Mouse (Mus musculus) gastrocnemius, adult 2 months (tissue): Measurements from ENCODE around the gene Spen. TPM values are rescaled to one million over a fixed set of nuclear protein-coding genes. Genes with fewer than 3 reads are reported as not detected.

Experiments
- DNase-seq: peaks from one replicate; pipeline ENCODE4 v3.0.0; 2022
- H3K27ac ChIP-seq: fragments of 200-600 bp; 2 replicates; pipeline ENCODE4 v1.8.1; 2022; ENCODE audit warnings: mild to moderate bottlenecking
- H3K4me3 ChIP-seq: fragments of 200-600 bp; 2 replicates; pipeline ENCODE4 v1.8.1; 2022; ENCODE audit warnings: mild to moderate bottlenecking, moderate library complexity
- CTCF ChIP-seq: fragments of 200-600 bp; IDR thresholded peaks from 2 replicates; pipeline ENCODE4 v1.8.1; 2022; ENCODE audit warnings: antibody characterized with exemption, mild to moderate bottlenecking, moderate library complexity
- intact Hi-C: fragments of 180-260 bp; cut with DNase I; formaldehyde crosslinking; loops from one replicate; pipeline ENCODE4 v1.15.1; 2025
- total RNA-seq, 2 experiments: library from RNA; stranded (reverse); gene quantifications; 2 replicates each; pipeline ENCODE4 v1.2.3; 2021

Gene Spen
- total RNA-seq, 2 experiments from 2014 or later, result 23.3 to 25.1 TPM

- DNase-seq, result no peak
- no peak overlapping the region for H3K27ac ChIP-seq
- intact Hi-C loops, result no loop called here
- no peak for TF ChIP-seq CTCF
- no peak overlapping the region for H3K4me3 ChIP-seq
Observed at GRCm38 (mm10) chr4:141552484-141552883, 14.1 kb upstream of the Spen start.

- peak overlapping the region; percentile 100 for H3K27ac ChIP-seq
- no peak for DNase-seq
- TF ChIP-seq CTCF, result no peak
- intact Hi-C loops, result no loop called here
- H3K4me3 ChIP-seq, result peak overlapping the region; percentile 100
Observed at GRCm38 (mm10) chr4:141547299-141547698, 8.9 kb upstream of the Spen start.

- peak; percentile 92 for DNase-seq
- TF ChIP-seq CTCF, result no peak
- Histone ChIP-seq H3K4me3 (peak overlapping the region; percentile 100), H3K27ac (peak overlapping the region; percentile 100)
- intact Hi-C loops, result no loop called here
Observed at GRCm38 (mm10) chr4:141546334-141547200, 8.2 kb upstream of the Spen start.

GRCm38 (mm10) chr4:141545743-141546333 lies 7.4 kb upstream of the Spen start:
- peak; percentile 100 for DNase-seq
- intact Hi-C loops, result no loop called here
- H3K4me3 ChIP-seq, result peak overlapping the region; percentile 100
- H3K27ac ChIP-seq, result peak overlapping the region; percentile 100
- TF ChIP-seq CTCF, result no peak

GRCm38 (mm10) chr4:141545071-141545742 lies 6.8 kb upstream of the Spen start:
- no peak for TF ChIP-seq CTCF
- intact Hi-C loops, result no loop called here
- peak; percentile 90 for DNase-seq
- Histone ChIP-seq H3K4me3 (peak overlapping the region; percentile 100), H3K27ac (peak overlapping the region; percentile 100)

- H3K27ac ChIP-seq, result peak overlapping the region; percentile 100
- TF ChIP-seq CTCF, result no peak
- peak overlapping the region; percentile 100 for H3K4me3 ChIP-seq
- intact Hi-C loops, result no loop called here
- peak; percentile 25 for DNase-seq
Observed at GRCm38 (mm10) chr4:141544536-141544935, 6.1 kb upstream of the Spen start.

- no peak overlapping the region for H3K27ac ChIP-seq
- no peak for TF ChIP-seq CTCF
- intact Hi-C loops, result no loop called here
- H3K4me3 ChIP-seq, result no peak overlapping the region
- DNase-seq, result no peak
Observed at GRCm38 (mm10) chr4:141543593-141543992, 5.2 kb upstream of the Spen start.

GRCm38 (mm10) chr4:141541851-141542250 lies 3.5 kb upstream of the Spen start:
- no peak for TF ChIP-seq CTCF
- H3K27ac ChIP-seq, result no peak overlapping the region
- no peak for DNase-seq
- no peak overlapping the region for H3K4me3 ChIP-seq
- intact Hi-C loops, result no loop called here

GRCm38 (mm10) chr4:141540844-141541243 lies 2.4 kb upstream of the Spen start:
- peak overlapping the region; percentile 59; the same call in 1 of the 2 replicates for H3K27ac ChIP-seq
- DNase-seq, result no peak
- intact Hi-C loops, result no loop called here
- TF ChIP-seq CTCF, result no peak
- H3K4me3 ChIP-seq, result no peak overlapping the region

GRCm38 (mm10) chr4:141539213-141539767 lies 893 bp upstream of the Spen start:
- Histone ChIP-seq H3K27ac (peak overlapping the region; percentile 98), H3K4me3 (peak overlapping the region; percentile 78)
- no peak for DNase-seq
- TF ChIP-seq CTCF, result no peak
- intact Hi-C loops, result loop anchor here (5.0 kb wide), 2 partner anchors 37 to 82 kb away; no protein-coding TSS in a partner anchor

- peak overlapping the region; percentile 97 for H3K27ac ChIP-seq
- intact Hi-C loops, result loop anchor here (5.0 kb wide), 2 partner anchors 36 to 81 kb away; no protein-coding TSS in a partner anchor
- TF ChIP-seq CTCF, result no peak
- peak; percentile 81 for DNase-seq
- H3K4me3 ChIP-seq, result peak overlapping the region; percentile 82
Observed at GRCm38 (mm10) chr4:141537706-141538407, 540 bp downstream of the Spen start.

GRCm38 (mm10) chr4:141537226-141537610 lies 1.2 kb downstream of the Spen start:
- H3K4me3 ChIP-seq, result peak overlapping the region; percentile 82
- no peak for TF ChIP-seq CTCF
- intact Hi-C loops, result loop anchor here (5.0 kb wide), 2 partner anchors 35 to 80 kb away; no protein-coding TSS in a partner anchor
- H3K27ac ChIP-seq, result peak overlapping the region; percentile 97
- DNase-seq, result no peak
